8 mouse cellular contexts compared by ENCODE assay signal in the genomic region with DNA sequence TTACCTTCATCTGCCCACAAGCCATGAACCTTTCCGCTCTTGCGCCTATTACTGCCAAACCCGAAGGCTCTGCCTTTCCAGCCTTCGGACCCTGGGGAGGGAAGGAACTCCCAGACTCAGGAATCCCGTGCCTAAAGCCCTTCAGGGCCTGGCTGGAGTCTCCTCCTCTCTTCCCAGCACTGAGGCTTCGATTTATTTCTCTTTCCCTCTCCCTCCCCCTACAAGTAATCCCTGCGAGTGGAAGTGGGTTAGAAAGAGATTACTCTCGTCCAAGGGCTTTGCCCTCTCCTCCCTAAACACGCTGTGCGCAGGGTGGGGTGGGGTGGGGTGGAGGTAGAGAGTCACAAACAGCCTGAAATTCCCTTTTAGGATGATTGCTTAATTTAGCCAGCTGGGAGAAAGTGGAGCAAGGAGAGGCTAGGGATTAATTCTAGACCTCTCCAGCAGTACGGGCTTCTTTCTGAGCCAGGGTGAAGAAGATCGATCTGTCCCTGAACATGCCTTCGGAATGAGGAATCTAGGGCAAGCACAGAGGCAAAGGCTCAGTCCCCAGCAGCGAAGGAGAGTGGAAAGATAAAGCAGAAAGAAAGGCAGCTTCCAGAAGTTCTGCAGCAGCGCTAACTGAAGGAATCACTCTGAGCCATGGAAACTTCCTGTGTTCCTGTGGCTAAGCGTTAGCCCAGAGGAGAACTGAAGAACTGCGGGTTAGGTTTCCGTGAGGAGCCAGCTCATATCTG. TPM values are rescaled to one million over a fixed set of nuclear protein-coding genes. Genes with fewer than 3 reads are reported as not detected.
A peak's percentile ranks its signal among the peaks of the same experiment; 100 is the strongest.
DNase-seq lines count a peak whose midpoint lies in the region; ATAC-seq and TF ChIP-seq lines count a peak whose summit lies in the region.

No protein-coding gene starts in this region.

- H3K9me3 ChIP-seq in limb, embryonic 15.5 days, result no peaks in the 10 kb centered on the region
- no peaks in the 10 kb centered on the region for H3K9me3 ChIP-seq in neural tube, embryonic 11.5 days (ENCODE audit: control insufficient read depth, low read length)

- H3K27ac ChIP-seq in left cerebral cortex, adult 2 months, result peak overlapping the region; percentile 75; the same call in 1 of the 2 replicates
- H3K27ac ChIP-seq in limb, embryonic 15.5 days, result peak overlapping the region; percentile 81
- H3K27ac ChIP-seq in neural tube, embryonic 11.5 days (ENCODE audit: low read depth, low read length), result no peak overlapping the region

- H3K36me3 ChIP-seq in limb, embryonic 15.5 days, result no peaks in the 10 kb centered on the region
- H3K36me3 ChIP-seq in neural tube, embryonic 11.5 days (ENCODE audit: control insufficient read depth, insufficient read depth, low read length), result no peaks in the 10 kb centered on the region

- H3K4me1 ChIP-seq in limb, embryonic 15.5 days, result peaks cover 24% of the 10 kb centered on the region
- H3K4me1 ChIP-seq in neural tube, embryonic 11.5 days (ENCODE audit: control insufficient read depth, insufficient read depth, low read length), result peaks cover 9% of the 10 kb centered on the region; the same call in 1 of the 2 replicates

- ATAC-seq in limb, embryonic 15.5 days (ENCODE audit: insufficient number of reproducible peaks, low FRiP score, low TSS enrichment, low read depth), result no peak
- no peak for ATAC-seq in neural tube, embryonic 11.5 days (ENCODE audit: insufficient read depth, low FRiP score, low TSS enrichment)

- 3% methylated on average over 18 of the region's 18 CpGs for WGBS in limb, embryonic 15.5 days
- 7% methylated on average over 18 of the region's 18 CpGs for WGBS in neural tube, embryonic 11.5 days

- peak overlapping the region; percentile 73 for H3K4me2 ChIP-seq in limb, embryonic 15.5 days
- peak overlapping the region; percentile 47 for H3K4me2 ChIP-seq in neural tube, embryonic 11.5 days (ENCODE audit: low read depth)

- 0 out of 2 replicates have a peak overlapping the region, but pooled peaks have one; percentile 0 for H3K4me3 ChIP-seq in left cerebral cortex, adult 2 months
- H3K4me3 ChIP-seq in limb, embryonic 15.5 days, result peak overlapping the region; percentile 27
- H3K4me3 ChIP-seq in neural tube, embryonic 11.5 days (ENCODE audit: low read depth, low read length), result 0 out of 2 replicates have a peak overlapping the region, but pooled peaks have one; percentile 14

- peak overlapping the region; percentile 10; the same call in 1 of the 2 replicates for H3K9ac ChIP-seq in limb, embryonic 15.5 days
- H3K9ac ChIP-seq in neural tube, embryonic 11.5 days (ENCODE audit: low read length), result peak overlapping the region; percentile 47

- no peaks in the 10 kb centered on the region for H3K27me3 ChIP-seq in limb, embryonic 15.5 days
- H3K27me3 ChIP-seq in neural tube, embryonic 11.5 days (ENCODE audit: control insufficient read depth, insufficient read depth, low read length), result no peaks in the 10 kb centered on the region

- intact Hi-C loops in left cerebral cortex, adult 2 months (cut with DNase I), result loop anchor here (10.0 kb wide), 1 partner anchor 236 kb away; no protein-coding TSS in a partner anchor
- intact Hi-C loops in heart, postnatal 10 days (cut with DNase I), result loop anchor here (2.0 to 5.0 kb wide), 2 partner anchors 32 to 99 kb away; no protein-coding TSS in a partner anchor

- peak; percentile 49 for TF ChIP-seq CTCF in left cerebral cortex, adult 2 months (IDR thresholded peaks at IDR 0.05)

- no peak for DNase-seq in left cerebral cortex, adult 2 months (ENCODE audit: extremely low spot score in 1 of 2, low spot score in 2 of 2)
- DNase-seq in left cerebral cortex, adult 8-10 months (ENCODE audit: low spot score in 2 of 2), result no peak
- DNase-seq in embryo, embryonic 11.5 days (ENCODE audit: low read depth, low spot score), result peak; percentile 34
- DNase-seq in heart, postnatal 10 days, result peak; percentile 44 to 58
- peak; percentile 53 for DNase-seq in neural tube, embryonic 11.5 days (ENCODE audit: low spot score)
- DNase-seq in spleen, adult 18-20 months, result no peak
- no peak for DNase-seq in spleen, postnatal 14 days (ENCODE audit: low spot score in 2 of 2)

RNA-seq across cellular contexts. Expression of a gene that starts 4.5 kb away (rescaled TPM):
- 10 to 100 TPM; 26.4 to 28.2 TPM for total RNA-seq in left cerebral cortex, adult 2 months (2021)
- total RNA-seq in left cerebral cortex, adult 8-10 months (2022), result 10 to 100 TPM; 22.5 to 27.2 (median 24.9) TPM
- total RNA-seq in heart, postnatal 10 days (2021), result 10 to 100 TPM; 44.1 to 51.8 TPM
- 37.6 and 41.4 TPM in 2 replicates for polyA plus RNA-seq in limb, embryonic 15.5 days (2015; fragmentation: Nextera tagmentation; extraction: Ambion mirVana)
- 49.0 and 52.9 TPM in 2 replicates for polyA plus RNA-seq in neural tube, embryonic 11.5 days (2014; fragmentation: Nextera tagmentation; extraction: Ambion mirVana)

RNA-seq across cellular contexts. Expression of a gene that starts 30.6 kb away (rescaled TPM):
- 100 to 1,000 TPM; 142 to 143 TPM for total RNA-seq in left cerebral cortex, adult 2 months (2021)
- 100 to 1,000 TPM; 139 to 152 (median 146) TPM for total RNA-seq in left cerebral cortex, adult 8-10 months (2022)
- total RNA-seq in heart, postnatal 10 days (2021), result 10 to 100 TPM; 64.2 to 71.8 TPM
- 95.9 and 108 TPM in 2 replicates for polyA plus RNA-seq in limb, embryonic 15.5 days (2015; fragmentation: Nextera tagmentation; extraction: Ambion mirVana)
- 98.6 and 102 TPM in 2 replicates for polyA plus RNA-seq in neural tube, embryonic 11.5 days (2014; fragmentation: Nextera tagmentation; extraction: Ambion mirVana)

RNA-seq across cellular contexts. Expression of a gene that starts 40.8 kb away (rescaled TPM):
- under 1 TPM; 0.18 to 0.37 TPM for total RNA-seq in left cerebral cortex, adult 2 months (2021)
- total RNA-seq in left cerebral cortex, adult 8-10 months (2022), result under 1 TPM; 0.20 to 0.50 (median 0.28) TPM
- under 1 TPM; 0.02 to 0.05 TPM for total RNA-seq in heart, postnatal 10 days (2021)
- 0.09 and 0.10 TPM in 2 replicates for polyA plus RNA-seq in limb, embryonic 15.5 days (2015; fragmentation: Nextera tagmentation; extraction: Ambion mirVana)
- polyA plus RNA-seq in neural tube, embryonic 11.5 days (2014; fragmentation: Nextera tagmentation; extraction: Ambion mirVana), result 0.04 and 0.08 TPM in 2 replicates

RNA-seq across cellular contexts. Expression of a gene that starts 51.3 kb away (rescaled TPM):
- total RNA-seq in left cerebral cortex, adult 2 months (2021), result 10 to 100 TPM; 87.2 to 91.9 TPM
- 10 to 100 TPM; 70.3 to 77.2 (median 75.1) TPM for total RNA-seq in left cerebral cortex, adult 8-10 months (2022)
- total RNA-seq in heart, postnatal 10 days (2021), result 10 to 100 TPM; 19.9 to 20.2 TPM
- 3.4 and 4.4 TPM in 2 replicates for polyA plus RNA-seq in limb, embryonic 15.5 days (2015; fragmentation: Nextera tagmentation; extraction: Ambion mirVana)
- polyA plus RNA-seq in neural tube, embryonic 11.5 days (2014; fragmentation: Nextera tagmentation; extraction: Ambion mirVana), result 3.1 and 3.2 TPM in 2 replicates

Comparison
In these comparisons a context has a peak if more than half of its experiments do, and no peak if none do; other contexts are left out.
1. DNase-seq: peak in embryo, embryonic 11.5 days (single experiment), heart, postnatal 10 days (2 of 2) and neural tube, embryonic 11.5 days (single experiment); none in left cerebral cortex, adult 2 months (0 of 2), left cerebral cortex, adult 8-10 months (0 of 2), spleen, adult 18-20 months (0 of 2) and spleen, postnatal 14 days (0 of 2).
2. Peak in every context shown above with its lines, with median percentiles within 50 percentile points of each other: H3K4me3 ChIP-seq.